Mouse (Mus musculus): ENCODE data around the gene Cdkl3. TPM values are rescaled to one million over a fixed set of nuclear protein-coding genes. Genes with fewer than 3 reads are reported as not detected.

Gene Cdkl3
- total RNA-seq, 2 experiments from 2014 or later = 9.1 to 11.7 TPM

DNA sequence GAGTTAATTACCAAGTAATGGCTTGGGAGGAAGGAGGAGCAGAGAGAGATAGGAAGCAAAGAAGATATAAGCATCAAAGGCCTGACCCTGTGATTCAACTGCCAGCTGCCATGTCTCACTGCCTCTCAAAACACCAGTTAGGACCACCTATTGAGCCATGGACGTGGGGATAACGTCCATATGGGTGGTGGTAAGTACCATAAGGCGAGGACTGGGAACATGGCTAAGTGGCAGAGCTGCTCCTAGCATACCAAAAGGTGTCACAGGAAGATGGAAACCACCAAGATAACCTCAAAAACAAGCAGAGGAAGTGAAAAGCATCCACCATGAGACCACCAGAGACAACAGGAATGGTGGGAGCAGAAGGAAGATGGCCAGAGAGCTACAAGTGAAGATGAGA, 123.1 kb downstream of the Cdkl3 start:
- DNase-seq = no peak

DNA sequence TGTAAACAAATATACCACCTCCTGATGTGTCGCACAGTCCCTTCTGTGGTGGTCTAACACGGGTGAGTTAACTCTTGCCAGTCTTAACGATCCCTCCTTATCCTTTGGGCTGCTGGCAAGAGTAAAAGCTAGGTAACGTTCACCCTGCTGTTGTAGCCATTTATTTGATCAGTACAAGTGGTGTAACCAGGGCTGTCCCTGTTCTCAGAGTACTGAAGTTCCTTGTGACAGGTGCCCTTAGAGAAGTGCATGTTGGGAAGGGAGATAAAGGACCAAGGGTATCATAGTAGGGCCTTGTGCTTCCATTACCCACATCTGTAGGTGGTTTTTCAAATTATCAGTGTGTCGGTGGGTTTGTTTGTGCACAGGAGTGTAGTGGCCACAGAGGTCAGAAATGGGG, 123.7 kb downstream of the Cdkl3 start:
- no peak for DNase-seq

DNA sequence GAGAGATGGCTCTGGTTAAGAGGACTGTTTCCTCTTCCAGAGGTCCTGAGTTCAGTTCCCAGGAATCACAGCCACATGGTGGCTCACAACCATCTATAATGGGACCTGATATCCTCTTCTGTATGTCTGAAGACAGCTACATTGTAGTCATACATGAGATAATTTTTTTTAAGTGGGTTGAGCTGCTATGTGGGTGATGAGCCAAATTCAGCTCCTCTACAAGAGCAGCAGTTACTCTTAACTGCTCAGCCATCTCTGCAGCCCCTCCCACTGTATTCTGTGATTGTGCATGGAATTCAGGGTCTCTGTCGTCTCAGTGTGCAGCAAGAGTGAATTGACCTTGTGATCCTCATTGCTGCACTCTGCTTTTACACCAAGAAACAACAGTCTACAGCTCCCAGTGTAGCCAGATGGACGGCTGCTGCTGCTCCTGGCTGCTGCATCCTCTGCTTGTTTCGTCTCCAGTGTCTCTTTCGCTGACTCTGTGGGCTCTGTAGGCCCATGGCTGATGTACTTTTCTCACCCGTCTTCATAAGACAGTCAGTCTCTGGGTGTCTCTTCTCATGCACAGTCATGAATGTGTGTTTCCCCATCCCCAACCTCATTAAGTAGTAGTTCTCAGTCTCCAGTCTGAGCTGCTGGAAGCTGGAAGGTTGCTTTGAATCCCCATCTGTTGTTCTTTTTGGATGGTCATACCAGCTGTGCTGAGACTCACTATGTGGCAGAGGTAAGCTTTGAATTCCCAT, 124.5 kb downstream of the Cdkl3 start:
- no peak for DNase-seq

DNA sequence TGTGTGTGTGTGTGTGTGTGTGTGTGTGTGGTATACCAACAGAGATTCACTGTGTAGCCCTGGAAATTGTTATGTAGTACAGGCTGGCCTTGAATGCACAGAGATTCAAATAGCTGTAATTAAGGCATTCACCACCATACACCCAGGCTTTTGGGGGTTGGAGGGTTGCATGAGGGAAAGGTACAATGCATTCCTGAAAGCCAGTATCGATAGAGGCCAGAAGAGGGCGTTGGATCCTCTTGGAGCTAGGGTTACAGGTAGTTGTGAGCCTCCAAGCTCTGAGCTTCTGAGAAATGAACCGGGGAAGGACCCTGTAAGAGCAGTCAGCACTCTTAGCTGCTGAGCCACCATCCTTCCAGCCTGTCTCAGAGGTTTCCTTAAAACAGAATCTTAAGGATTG, 125.2 kb downstream of the Cdkl3 start:
- DNase-seq = peak; percentile 27

DNA sequence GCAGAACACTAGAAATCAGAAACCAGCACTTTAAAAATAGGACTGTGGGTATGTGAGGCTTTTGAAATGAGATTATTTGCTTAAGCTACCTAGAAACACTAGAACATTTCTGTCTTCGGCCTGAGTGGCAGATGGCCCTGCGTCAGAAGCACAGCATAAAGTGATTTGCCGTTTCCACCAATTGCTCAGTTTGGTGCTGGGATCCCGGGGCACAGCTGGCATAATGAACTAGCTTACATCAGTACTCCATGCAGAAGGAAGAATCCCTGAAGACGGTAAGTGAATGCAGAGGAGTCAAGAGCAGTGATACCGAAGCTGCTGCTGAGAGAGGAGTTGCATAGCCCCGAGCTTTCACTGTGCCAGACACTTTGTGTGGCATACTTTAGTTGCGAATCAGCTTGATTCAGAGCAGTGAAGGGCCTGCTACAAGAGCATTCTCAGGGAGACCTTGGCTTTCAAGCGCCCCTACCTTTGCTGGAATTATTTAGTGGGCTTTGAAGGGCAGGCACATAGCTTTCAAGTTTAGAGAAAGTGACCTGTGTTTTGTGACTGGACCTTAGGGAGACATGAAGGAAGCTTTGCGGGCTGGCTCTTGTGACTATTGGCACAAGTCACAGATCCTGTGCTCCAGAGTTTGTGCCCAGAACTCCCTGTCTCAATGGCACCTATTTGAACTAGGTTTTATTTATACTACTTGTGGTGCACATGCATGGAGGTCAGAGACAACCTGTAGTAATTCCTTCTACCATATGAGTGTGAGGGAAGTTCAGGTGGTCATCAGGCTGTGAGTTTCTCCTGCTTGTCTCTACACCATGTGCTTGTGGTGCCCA, 125.8 kb downstream of the Cdkl3 start:
- DNase-seq = no peak

DNA sequence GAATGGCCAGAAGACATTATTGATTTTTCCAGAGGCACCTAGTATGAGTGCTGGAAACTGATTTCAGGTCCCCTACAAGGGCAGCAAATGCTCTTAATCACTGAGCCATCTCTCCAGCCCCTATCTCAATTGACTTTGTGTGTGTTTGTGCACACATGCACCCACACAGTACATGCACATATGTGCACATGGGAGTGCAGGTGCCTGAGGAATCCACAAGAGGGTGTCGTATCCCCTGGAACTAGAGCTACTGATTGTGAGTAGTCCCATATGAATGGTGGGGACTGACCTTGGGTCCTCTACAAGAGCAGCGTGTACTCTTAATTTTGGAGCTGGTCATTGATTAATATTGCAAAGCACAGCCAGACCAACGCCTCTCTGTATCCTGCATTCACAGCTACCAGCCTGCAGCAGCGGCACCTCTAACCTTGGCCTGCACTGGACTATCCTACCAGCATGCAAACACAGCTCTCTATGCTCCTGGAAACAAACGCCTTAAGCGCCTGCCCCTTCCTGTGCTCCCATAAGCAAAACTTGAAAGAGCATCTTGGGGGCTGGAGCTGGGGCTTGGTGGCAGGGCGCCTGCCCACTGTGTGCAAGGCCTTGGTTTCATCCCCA, 126.5 kb downstream of the Cdkl3 start:
- DNase-seq = peak; percentile 16

Small RNAs within 50 kb of the gene (microRNA-seq; reads per million reads assigned to microRNA genes)
- 0 reads per million in 2 experiments for gene Gm24157
- 5.2 to 8.8 reads per million in 2 experiments for gene Mir3061

Other genes starting within 250 kb of the Cdkl3 start
- 10 to 100 TPM; 23.0 to 23.7 TPM for gene Sec24a, start 240.6 kb upstream of the Cdkl3 start, total RNA-seq (2021)
- gene Sar1b, start 240.5 kb upstream of the Cdkl3 start, total RNA-seq (2021) = 10 to 100 TPM; 93.6 to 95.8 TPM
- 1 to 10 TPM; 2.7 to 3.0 TPM for gene Jade2, start 146.6 kb upstream of the Cdkl3 start, total RNA-seq (2021)
- gene Cdkn2aipnl, start 36.6 kb upstream of the Cdkl3 start, total RNA-seq (2021) = 10 to 100 TPM; 25.4 to 30.7 TPM
- 100 to 1,000 TPM; 137 to 153 TPM for gene Ube2b, start 3.5 kb upstream of the Cdkl3 start, total RNA-seq (2021)
- 10 to 100 TPM; 86.3 to 87.2 TPM for gene Ppp2ca, start 94.5 kb downstream of the Cdkl3 start, total RNA-seq (2021)
- not detected for gene Olfr1373, start 141.3 kb downstream of the Cdkl3 start, total RNA-seq (2021)
- not detected for gene Olfr1371, start 209.8 kb downstream of the Cdkl3 start, total RNA-seq (2021)
- 100 to 1,000 TPM; 239 to 250 TPM for gene Skp1a, start 227.8 kb downstream of the Cdkl3 start, total RNA-seq (2021)

Measured in heart, postnatal 4 days (tissue).